Mouse (Mus musculus) heart, embryonic 12.5 days (tissue): ENCODE measurements around the gene Mfsd2b. TPM values are rescaled to one million over a fixed set of nuclear protein-coding genes. Genes with fewer than 3 reads are reported as not detected.

Experiments
- ATAC-seq: fragments of 200-750 bp; cut with Nextera tagmentation; 2 replicates; pipeline ENCODE4 v1.8.0; 2017; ENCODE audit warnings: moderate TSS enrichment, moderate library complexity; ENCODE audit not compliant: insufficient number of reproducible peaks, low FRiP score
- H3K27ac ChIP-seq: fragments of 300-500 bp; sonication (generic); 2 replicates; pipeline ENCODE4 v1.5.1; 2016; ENCODE audit warnings: mild to moderate bottlenecking, moderate library complexity; ENCODE audit not compliant: poor library complexity, severe bottlenecking
- H3K27me3 ChIP-seq: fragments of 300-500 bp; sonication (generic); replicated peaks from 2 replicates; pipeline ENCODE4 v1.6.1; 2016; ENCODE audit warnings: mild to moderate bottlenecking, moderate library complexity
- H3K36me3 ChIP-seq: fragments of 300-500 bp; sonication (generic); 2 replicates; pipeline ENCODE4 v1.6.1; 2016; ENCODE audit warnings: mild to moderate bottlenecking, moderate library complexity
- H3K4me1 ChIP-seq: fragments of 300-500 bp; sonication (generic); replicated peaks from 2 replicates; pipeline ENCODE4 v1.6.1; 2016; ENCODE audit warnings: mild to moderate bottlenecking
- H3K4me2 ChIP-seq: fragments of 300-500 bp; sonication (generic); 2 replicates; pipeline ENCODE4 v1.6.1; 2016; ENCODE audit warnings: mild to moderate bottlenecking, moderate library complexity
- H3K4me3 ChIP-seq: fragments of 300-500 bp; sonication (generic); 2 replicates; pipeline ENCODE4 v1.5.1; 2016; ENCODE audit warnings: mild to moderate bottlenecking
- H3K9ac ChIP-seq: fragments of 300-500 bp; sonication (generic); 2 replicates; pipeline ENCODE4 v1.6.1; 2016; ENCODE audit warnings: mild to moderate bottlenecking, moderate library complexity
- H3K9me3 ChIP-seq: fragments of 300-500 bp; sonication (generic); replicated peaks from 2 replicates; pipeline ENCODE4 v1.6.1; 2016; ENCODE audit warnings: mild to moderate bottlenecking, moderate library complexity
- WGBS: fragments of 180-500 bp; shearing (Covaris S2); methylation state at CpG from one replicate; pipeline ENCODE4 v1.1.7; 2016; 5-methylcytosine and 5-hydroxymethylcytosine counted together
- polyA plus RNA-seq: library from polyadenylated mRNA; unstranded; fragments of >200 nt; fragmentation: Nextera tagmentation; extraction: Ambion mirVana; gene quantifications from 2 replicates; pipeline ENCODE4 v1.2.1, GENCODE M21; 2016

Gene Mfsd2b
- polyA plus RNA-seq, 1 experiment from 2014 or later, result 7.2 TPM

- H3K27ac ChIP-seq, result peak within 1 kb of the TSS; percentile 74
- H3K4me2 ChIP-seq, result peak within 1 kb of the TSS; percentile 80
- peaks cover 21% of the 10 kb centered on the region for H3K4me1 ChIP-seq
- no peaks in the 10 kb centered on the region for H3K9me3 ChIP-seq
- peak; percentile 91 for ATAC-seq
- 0% methylated on average over 30 of the region's 30 CpGs for WGBS
- peak within 1 kb of the TSS; percentile 73 for H3K9ac ChIP-seq
- H3K4me3 ChIP-seq, result peak within 1 kb of the TSS; percentile 78
- H3K27me3 ChIP-seq, result no peaks in the 10 kb centered on the region
- H3K36me3 ChIP-seq, result no peaks in the 10 kb centered on the region
Observed at GRCm38 (mm10) chr12:4842890-4843597, 31.1 kb downstream of the Mfsd2b start, which contains the start of gene Wdcp. Gene Wdcp, plus strand, starts transcription at chr12:4843303.

- Histone ChIP-seq H3K9ac (no peak overlapping the region), H3K9me3 (no peaks in the 10 kb centered on the region), H3K27ac (no peak overlapping the region), H3K4me1 (peaks cover 21% of the 10 kb centered on the region), H3K4me2 (no peak overlapping the region), H3K36me3 (no peaks in the 10 kb centered on the region), H3K4me3 (no peak overlapping the region), H3K27me3 (no peaks in the 10 kb centered on the region)
- no peak for ATAC-seq
- 91% methylated on average over 8 of the region's 8 CpGs for WGBS
Observed at GRCm38 (mm10) chr12:4842456-4842855, 31.7 kb downstream of the Mfsd2b start.

- peak; percentile 79 for ATAC-seq
- peaks cover 21% of the 10 kb centered on the region for H3K4me1 ChIP-seq
- H3K4me3 ChIP-seq, result peak within 1 kb of the TSS; percentile 80
- no peak within 1 kb of the TSS for H3K27ac ChIP-seq
- peak within 1 kb of the TSS; percentile 77 for H3K9ac ChIP-seq
- H3K4me2 ChIP-seq, result peak within 1 kb of the TSS; percentile 80
- no peaks in the 10 kb centered on the region for H3K27me3 ChIP-seq
- no peaks in the 10 kb centered on the region for H3K36me3 ChIP-seq
- WGBS, result 0% methylated on average over 36 of the region's 37 CpGs
- no peaks in the 10 kb centered on the region for H3K9me3 ChIP-seq
Observed at GRCm38 (mm10) chr12:4841392-4841887, 32.7 kb downstream of the Mfsd2b start, which contains the start of gene Fkbp1b. Gene Fkbp1b, minus strand, starts transcription at chr12:4841591.

- Histone ChIP-seq H3K4me2 (peak overlapping the region; percentile 80), H3K36me3 (no peaks in the 10 kb centered on the region), H3K27ac (no peak overlapping the region), H3K4me3 (peak overlapping the region; percentile 80), H3K27me3 (no peaks in the 10 kb centered on the region), H3K9me3 (no peaks in the 10 kb centered on the region), H3K9ac (peak overlapping the region; percentile 77), H3K4me1 (peaks cover 21% of the 10 kb centered on the region)
- WGBS, result 2% methylated on average over 11 of the region's 11 CpGs
- ATAC-seq, result no peak
Observed at GRCm38 (mm10) chr12:4840741-4841140, 33.4 kb downstream of the Mfsd2b start.

GRCm38 (mm10) chr12:4840010-4840409 lies 34.1 kb downstream of the Mfsd2b start:
- Histone ChIP-seq H3K27me3 (no peaks in the 10 kb centered on the region), H3K9me3 (no peaks in the 10 kb centered on the region), H3K4me1 (peaks cover 21% of the 10 kb centered on the region), H3K9ac (no peak overlapping the region), H3K36me3 (no peaks in the 10 kb centered on the region), H3K4me2 (peak overlapping the region; percentile 80), H3K27ac (no peak overlapping the region), H3K4me3 (no peak overlapping the region)
- 45% methylated on average over 6 of the region's 6 CpGs for WGBS
- ATAC-seq, result no peak

GRCm38 (mm10) chr12:4836959-4837358 lies 37.2 kb downstream of the Mfsd2b start:
- H3K4me3 ChIP-seq, result no peak overlapping the region
- H3K27me3 ChIP-seq, result no peaks in the 10 kb centered on the region
- peaks cover 10% of the 10 kb centered on the region for H3K4me1 ChIP-seq
- no peaks in the 10 kb centered on the region for H3K9me3 ChIP-seq
- H3K36me3 ChIP-seq, result peaks cover 7% of the 10 kb centered on the region
- ATAC-seq, result no peak
- H3K27ac ChIP-seq, result no peak overlapping the region
- no peak overlapping the region for H3K9ac ChIP-seq
- 41% methylated on average over 4 of the region's 4 CpGs for WGBS
- no peak overlapping the region for H3K4me2 ChIP-seq

- H3K4me3 ChIP-seq, result no peak overlapping the region
- H3K27me3 ChIP-seq, result no peaks in the 10 kb centered on the region
- peaks cover 71% of the 10 kb centered on the region for H3K36me3 ChIP-seq
- H3K27ac ChIP-seq, result no peak overlapping the region
- H3K9ac ChIP-seq, result no peak overlapping the region
- H3K4me2 ChIP-seq, result no peak overlapping the region
- H3K4me1 ChIP-seq, result no peaks in the 10 kb centered on the region
- no peak for ATAC-seq
- no peaks in the 10 kb centered on the region for H3K9me3 ChIP-seq
- 79% methylated on average over 3 of the region's 3 CpGs for WGBS
Observed at GRCm38 (mm10) chr12:4827256-4827655, 46.9 kb downstream of the Mfsd2b start.

- H3K9ac ChIP-seq, result peak within 1 kb of the TSS; percentile 82
- under 1% methylated on average over 49 of the region's 49 CpGs for whole genome bisulfite sequencing
- ATAC-seq, result peak; percentile 99
Observed at GRCm38 (mm10) chr12:4817361-4818101, 56.6 kb downstream of the Mfsd2b start, which contains the start of gene Sf3b6. Gene Sf3b6, plus strand, starts transcription at chr12:4817544.

GRCm38 (mm10) chr12:4816680-4817360 lies 57.3 kb downstream of the Mfsd2b start:
- peak; percentile 65 for ATAC-seq
- WGBS, result 6% methylated on average over 24 of the region's 24 CpGs
- H3K27me3 ChIP-seq, result no peaks in the 10 kb centered on the region
- peak overlapping the region; percentile 98 for H3K4me2 ChIP-seq
- H3K9ac ChIP-seq, result peak overlapping the region; percentile 81
- H3K4me3 ChIP-seq, result peak overlapping the region; percentile 87
- H3K27ac ChIP-seq, result peak overlapping the region; percentile 90
- peaks cover 17% of the 10 kb centered on the region for H3K36me3 ChIP-seq
- H3K9me3 ChIP-seq, result no peaks in the 10 kb centered on the region
- H3K4me1 ChIP-seq, result peaks cover 11% of the 10 kb centered on the region

More at GRCm38 (mm10) chr12:4817361-4818101, 56.6 kb downstream of the Mfsd2b start, which contains the start of gene Sf3b6:
- peaks cover 11% of the 10 kb centered on the region for H3K4me1 ChIP-seq
- peak within 1 kb of the TSS; percentile 87 for H3K4me3 ChIP-seq
- no peaks in the 10 kb centered on the region for H3K9me3 ChIP-seq
- H3K27me3 ChIP-seq, result no peaks in the 10 kb centered on the region
- peaks cover 23% of the 10 kb centered on the region for H3K36me3 ChIP-seq
- H3K27ac ChIP-seq, result peak within 1 kb of the TSS; percentile 90
- peak within 1 kb of the TSS; percentile 98 for H3K4me2 ChIP-seq

- no peak overlapping the region for H3K4me3 ChIP-seq
- H3K27me3 ChIP-seq, result no peaks in the 10 kb centered on the region
- WGBS, result 80% methylated on average over 4 of the region's 4 CpGs
- H3K9ac ChIP-seq, result no peak overlapping the region
- H3K4me1 ChIP-seq, result peaks cover 7% of the 10 kb centered on the region
- no peak overlapping the region for H3K4me2 ChIP-seq
- no peaks in the 10 kb centered on the region for H3K36me3 ChIP-seq
- no peaks in the 10 kb centered on the region; the same call in 1 of the 2 replicates for H3K9me3 ChIP-seq
- no peak for ATAC-seq
- no peak overlapping the region for H3K27ac ChIP-seq
Observed at GRCm38 (mm10) chr12:4813636-4814035, 60.5 kb downstream of the Mfsd2b start.
